Mouse (Mus musculus): ENCODE data around the gene Dagla.

DNA sequence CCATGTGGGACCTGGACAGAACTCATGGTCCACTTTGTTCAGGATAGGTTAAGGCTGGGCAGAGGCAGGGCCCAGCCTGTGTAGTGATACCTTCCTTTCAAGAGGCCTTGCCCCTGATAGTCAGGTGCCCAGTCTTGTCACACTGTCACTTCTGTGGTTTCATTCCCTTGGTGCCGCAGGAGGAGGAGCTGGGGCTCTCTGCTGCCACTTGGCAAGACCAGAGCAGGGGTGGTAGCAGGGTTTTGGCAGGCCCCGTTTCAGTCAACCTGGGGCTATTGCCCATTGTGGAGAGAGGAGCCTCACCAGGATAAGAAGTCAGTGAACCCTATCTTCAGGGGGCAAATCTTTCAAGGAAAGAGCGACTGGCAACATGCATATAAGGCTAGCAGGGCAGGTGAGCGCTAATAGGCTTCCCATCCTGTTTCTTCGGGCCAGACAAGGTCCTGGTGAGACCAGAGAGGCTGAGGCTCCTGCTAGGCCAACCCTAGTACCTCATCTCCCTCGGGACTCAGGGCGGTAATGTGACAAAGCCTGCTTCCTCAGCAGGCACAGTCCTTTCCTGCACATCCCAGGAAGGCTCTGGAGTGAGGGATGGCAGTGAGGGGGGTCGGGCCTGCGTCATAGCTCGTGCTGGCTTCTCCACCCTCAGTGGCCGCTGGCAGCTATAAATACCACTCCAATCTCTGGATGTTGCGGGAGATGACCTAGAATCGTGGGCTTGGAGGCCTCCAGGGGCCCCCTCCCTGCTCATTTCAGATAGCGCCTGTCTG lies 23.7 kb downstream of the Dagla start:
- TF ChIP-seq CTCF (IDR thresholded peaks at IDR 0.05) (no peak), POLR2A (IDR thresholded peaks at IDR 0.05; ENCODE audit: insufficient read depth, low read depth, low read length) (no peak), EP300 (IDR thresholded peaks at IDR 0.05; ENCODE audit: insufficient read depth, low read depth, low read length) (no peak)

Data from heart, adult 2 months (tissue).